Mouse (Mus musculus) hindbrain, embryonic 12.5 days (tissue): ENCODE results near the gene Ubac1. TPM values are rescaled to one million over a fixed set of nuclear protein-coding genes. Genes with fewer than 3 reads are reported as not detected.

Experiments
- ATAC-seq: fragments of 200-750 bp; cut with Nextera tagmentation; 2 replicates; pipeline ENCODE4 v1.8.0; 2017; ENCODE audit warnings: moderate TSS enrichment; ENCODE audit not compliant: low FRiP score
- H3K27ac ChIP-seq: fragments of 300-500 bp; sonication (generic); 2 replicates; pipeline ENCODE4 v1.5.1; 2016; ENCODE audit warnings: mild to moderate bottlenecking
- H3K27me3 ChIP-seq: fragments of 300-500 bp; sonication (generic); 2 replicates; pipeline ENCODE4 v1.6.1; 2016; ENCODE audit warnings: mild to moderate bottlenecking
- H3K36me3 ChIP-seq: fragments of 300-500 bp; sonication (generic); 2 replicates; pipeline ENCODE4 v1.6.1; 2016; ENCODE audit warnings: mild to moderate bottlenecking
- H3K4me1 ChIP-seq: fragments of 300-500 bp; sonication (generic); 2 replicates; pipeline ENCODE4 v1.6.1; 2016
- H3K4me2 ChIP-seq: fragments of 300-500 bp; sonication (generic); replicated peaks from 2 replicates; pipeline ENCODE4 v1.6.1; 2016; ENCODE audit warnings: mild to moderate bottlenecking
- H3K4me3 ChIP-seq: fragments of 300-500 bp; sonication (generic); 2 replicates; pipeline ENCODE4 v1.5.1; 2016; ENCODE audit warnings: mild to moderate bottlenecking
- H3K9ac ChIP-seq: fragments of 300-500 bp; sonication (generic); 2 replicates; pipeline ENCODE4 v1.6.1; 2016; ENCODE audit warnings: mild to moderate bottlenecking, moderate library complexity
- H3K9me3 ChIP-seq: fragments of 300-500 bp; sonication (generic); replicated peaks from 2 replicates; pipeline ENCODE4 v1.6.1; 2016; ENCODE audit warnings: mild to moderate bottlenecking
- WGBS: fragments of 180-500 bp; shearing (Covaris S2); methylation state at CpG from one replicate; pipeline ENCODE4 v1.1.7; 2016; 5-methylcytosine and 5-hydroxymethylcytosine counted together
- polyA plus RNA-seq: library from polyadenylated mRNA; unstranded; fragments of >200 nt; fragmentation: Nextera tagmentation; extraction: Ambion mirVana; gene quantifications from 2 replicates; pipeline ENCODE4 v1.2.1, GENCODE M21; 2016

Ubac1 gene
- polyA plus RNA-seq, 1 experiment from 2014 or later: 98.4 TPM

GRCm38 (mm10) chr2:26048816-26049215 is 27.3 kb upstream of the Ubac1 start:
- H3K27me3 ChIP-seq: no peaks in the 10 kb centered on the region
- no peaks in the 10 kb centered on the region for H3K36me3 ChIP-seq
- H3K4me2 ChIP-seq: no peak overlapping the region
- H3K27ac ChIP-seq: no peak overlapping the region
- H3K9ac ChIP-seq: no peak overlapping the region
- H3K4me1 ChIP-seq: no peaks in the 10 kb centered on the region
- H3K4me3 ChIP-seq: no peak overlapping the region
- ATAC-seq: no peak
- no peaks in the 10 kb centered on the region for H3K9me3 ChIP-seq
- 73% methylated on average over 5 of the region's 5 CpGs for WGBS

- WGBS: 82% methylated on average over 9 of the region's 9 CpGs
- no peak overlapping the region for H3K4me3 ChIP-seq
- H3K4me2 ChIP-seq: no peak overlapping the region
- H3K36me3 ChIP-seq: no peaks in the 10 kb centered on the region
- 0 out of 2 replicates have a peak, but pooled peaks cover 2% of the 10 kb centered on the region for H3K27me3 ChIP-seq
- no peaks in the 10 kb centered on the region for H3K4me1 ChIP-seq
- ATAC-seq: no peak
- H3K27ac ChIP-seq: no peak overlapping the region
- no peaks in the 10 kb centered on the region for H3K9me3 ChIP-seq
- H3K9ac ChIP-seq: no peak overlapping the region
These were observed 22.7 kb upstream of the Ubac1 start for GRCm38 (mm10) chr2:26044216-26044615.

GRCm38 (mm10) chr2:26042603-26043002 is 21.1 kb upstream of the Ubac1 start:
- no peak overlapping the region for H3K4me3 ChIP-seq
- no peak overlapping the region for H3K27ac ChIP-seq
- no peaks in the 10 kb centered on the region for H3K9me3 ChIP-seq
- H3K36me3 ChIP-seq: no peaks in the 10 kb centered on the region
- 90% methylated on average over 3 of the region's 3 CpGs for WGBS
- ATAC-seq: no peak
- H3K4me1 ChIP-seq: no peaks in the 10 kb centered on the region
- H3K4me2 ChIP-seq: no peak overlapping the region
- 0 out of 2 replicates have a peak, but pooled peaks cover 2% of the 10 kb centered on the region for H3K27me3 ChIP-seq
- no peak overlapping the region for H3K9ac ChIP-seq

- Histone ChIP-seq H3K9ac (no peak overlapping the region), H3K4me1 (0 out of 2 replicates have a peak, but pooled peaks cover 2% of the 10 kb centered on the region), H3K27me3 (0 out of 2 replicates have a peak, but pooled peaks cover 2% of the 10 kb centered on the region), H3K9me3 (no peaks in the 10 kb centered on the region), H3K4me3 (no peak overlapping the region), H3K27ac (no peak overlapping the region), H3K36me3 (no peaks in the 10 kb centered on the region), H3K4me2 (no peak overlapping the region)
- ATAC-seq: no peak
- WGBS: 66% methylated on average over 14 of the region's 14 CpGs
These were observed 19.7 kb upstream of the Ubac1 start for GRCm38 (mm10) chr2:26041163-26041810.

- WGBS: 61% methylated on average over 14 of the region's 14 CpGs
- Histone ChIP-seq H3K4me3 (no peak overlapping the region), H3K4me2 (no peak overlapping the region), H3K9ac (no peak overlapping the region), H3K4me1 (0 out of 2 replicates have a peak, but pooled peaks cover 2% of the 10 kb centered on the region), H3K9me3 (no peaks in the 10 kb centered on the region), H3K27me3 (0 out of 2 replicates have a peak, but pooled peaks cover 2% of the 10 kb centered on the region), H3K36me3 (no peaks in the 10 kb centered on the region), H3K27ac (no peak overlapping the region)
- ATAC-seq: no peak
These were observed 18.4 kb upstream of the Ubac1 start for GRCm38 (mm10) chr2:26039951-26040350.

GRCm38 (mm10) chr2:26037386-26037785 is 15.8 kb upstream of the Ubac1 start:
- Histone ChIP-seq H3K27me3 (peaks cover 2% of the 10 kb centered on the region; the same call in 1 of the 2 replicates), H3K9me3 (no peaks in the 10 kb centered on the region), H3K4me3 (no peak overlapping the region), H3K36me3 (no peaks in the 10 kb centered on the region), H3K9ac (no peak overlapping the region), H3K27ac (no peak overlapping the region), H3K4me2 (no peak overlapping the region), H3K4me1 (0 out of 2 replicates have a peak, but pooled peaks cover 2% of the 10 kb centered on the region)
- 59% methylated on average over 6 of the region's 6 CpGs for whole genome bisulfite sequencing
- no peak for ATAC-seq

- WGBS: 82% methylated on average over 15 of the region's 15 CpGs
- no peaks in the 10 kb centered on the region for H3K36me3 ChIP-seq
- H3K4me3 ChIP-seq: no peak overlapping the region
- no peaks in the 10 kb centered on the region for H3K9me3 ChIP-seq
- peaks cover 2% of the 10 kb centered on the region; the same call in 1 of the 2 replicates for H3K27me3 ChIP-seq
- no peak for ATAC-seq
- 0 out of 2 replicates have a peak, but pooled peaks cover 2% of the 10 kb centered on the region for H3K4me1 ChIP-seq
- no peak overlapping the region for H3K4me2 ChIP-seq
- H3K9ac ChIP-seq: no peak overlapping the region
- H3K27ac ChIP-seq: no peak overlapping the region
These were observed 12.9 kb upstream of the Ubac1 start for GRCm38 (mm10) chr2:26034344-26035050.

- Histone ChIP-seq H3K27ac (no peak overlapping the region), H3K9me3 (no peaks in the 10 kb centered on the region), H3K4me1 (no peaks in the 10 kb centered on the region), H3K4me2 (no peak overlapping the region), H3K27me3 (peaks cover 7% of the 10 kb centered on the region; the same call in 1 of the 2 replicates), H3K36me3 (no peaks in the 10 kb centered on the region), H3K4me3 (no peak overlapping the region), H3K9ac (no peak overlapping the region)
- no peak for ATAC-seq
- 53% methylated on average over 3 of the region's 3 CpGs for WGBS
These were observed 8.7 kb upstream of the Ubac1 start for GRCm38 (mm10) chr2:26030288-26030687.

- Histone ChIP-seq H3K9me3 (no peaks in the 10 kb centered on the region), H3K27ac (no peak overlapping the region), H3K27me3 (peaks cover 5% of the 10 kb centered on the region; the same call in 1 of the 2 replicates), H3K9ac (no peak overlapping the region), H3K4me1 (peaks cover 13% of the 10 kb centered on the region), H3K4me2 (no peak overlapping the region), H3K4me3 (no peak overlapping the region), H3K36me3 (no peaks in the 10 kb centered on the region)
- ATAC-seq: no peak
- WGBS: 34% methylated on average over 4 of the region's 4 CpGs
These were observed 2.9 kb upstream of the Ubac1 start for GRCm38 (mm10) chr2:26024138-26025075.

GRCm38 (mm10) chr2:26022626-26023025 is 1.1 kb upstream of the Ubac1 start:
- Histone ChIP-seq H3K9ac (no peak overlapping the region), H3K4me3 (no peak overlapping the region), H3K9me3 (no peaks in the 10 kb centered on the region), H3K4me1 (peaks cover 14% of the 10 kb centered on the region), H3K4me2 (no peak overlapping the region), H3K36me3 (no peaks in the 10 kb centered on the region), H3K27me3 (peaks cover 5% of the 10 kb centered on the region; the same call in 1 of the 2 replicates), H3K27ac (no peak overlapping the region)
- ATAC-seq: no peak
- 72% methylated on average over 1 of the region's 1 CpGs for WGBS

- 88% methylated on average over 8 of the region's 8 CpGs for WGBS
- no peak for ATAC-seq
- Histone ChIP-seq H3K4me3 (no peak overlapping the region), H3K27me3 (peaks cover 4% of the 10 kb centered on the region; the same call in 1 of the 2 replicates), H3K36me3 (no peaks in the 10 kb centered on the region), H3K9me3 (no peaks in the 10 kb centered on the region), H3K9ac (no peak overlapping the region), H3K4me1 (peaks cover 16% of the 10 kb centered on the region), H3K27ac (no peak overlapping the region), H3K4me2 (peak overlapping the region; percentile 73; the same call in 1 of the 2 replicates)
These were observed 665 bp upstream of the Ubac1 start for GRCm38 (mm10) chr2:26022258-26022565.
